Mouse (Mus musculus) cerebellum, adult 2 months (tissue): Measurements from ENCODE around the gene Bahcc1. TPM values are rescaled to one million over a fixed set of nuclear protein-coding genes. Genes with fewer than 3 reads are reported as not detected.
A peak's percentile ranks its signal among the peaks of the same experiment; 100 is the strongest.

Experiments
- DNase-seq, 2 experiments: peaks; one replicate each; pipeline ENCODE4 v3.0.0; 2021
- H3K27ac ChIP-seq: fragments of 200-500 bp; 2 replicates; pipeline ENCODE4 v1.5.1; 2012; ENCODE audit warnings: low read length, control low read depth, inconsistent platforms; ENCODE audit not compliant: insufficient read depth
- H3K27me3 ChIP-seq: fragments of 200-500 bp; 2 replicates; pipeline ENCODE4 v1.6.1; 2012; ENCODE audit warnings: inconsistent platforms, mild to moderate bottlenecking, low read length, moderate library complexity; ENCODE audit not compliant: control insufficient read depth, insufficient read depth
- H3K4me1 ChIP-seq: fragments of 200-500 bp; 2 replicates; pipeline ENCODE4 v1.6.1; 2011; ENCODE audit warnings: low read length; ENCODE audit not compliant: control insufficient read depth, insufficient read depth
- H3K4me3 ChIP-seq: fragments of 200-500 bp; replicated peaks from 2 replicates; pipeline ENCODE3; 2011; ENCODE audit warnings: mild to moderate bottlenecking, low read depth, low read length, control low read depth; ENCODE audit not compliant: insufficient read depth
- CTCF ChIP-seq: fragments of 200-500 bp; IDR thresholded peaks from 2 replicates; pipeline ENCODE4 v1.5.1; 2011; ENCODE audit warnings: low read depth, mild to moderate bottlenecking, control low read depth, low read length, moderate library complexity, borderline replicate concordance; ENCODE audit not compliant: insufficient read depth
- POLR2A ChIP-seq: fragments of 200-500 bp; IDR thresholded peaks from 2 replicates; pipeline ENCODE4 v1.6.1; 2011; ENCODE audit warnings: low read length, control low read depth, borderline replicate concordance; ENCODE audit not compliant: insufficient read depth
- WGBS: fragments of 180-500 bp; shearing (Covaris S2); methylation state at CpG from one replicate; pipeline ENCODE4 v1.1.7; 2018; 5-methylcytosine and 5-hydroxymethylcytosine counted together
- polyA plus RNA-seq: library from polyadenylated mRNA; depleted of rRNA; stranded (reverse); fragments of >200 nt; gene quantifications from 2 replicates; pipeline ENCODE4 v1.2.3, GENCODE M21; 2012; rRNA removed

The Bahcc1 gene
- polyA plus RNA-seq, result 17.0 and 17.6 TPM in 2 replicates

GRCm38 (mm10) chr11:120232230-120233097, at the start of gene Bahcc1:
TSS of gene Bahcc1 (plus strand) at chr11:120232947.
- Histone ChIP-seq H3K4me1 (peaks cover 4% of the 10 kb centered on the region), H3K27ac (peak within 1 kb of the TSS; percentile 90), H3K4me3 (peak within 1 kb of the TSS; percentile 77), H3K27me3 (no peaks in the 10 kb centered on the region)
- TF ChIP-seq CTCF (no peak), POLR2A (peak; percentile 98)
- DNase-seq, result peak; percentile 100
- 2% methylated on average over 36 of the region's 36 CpGs for WGBS

GRCm38 (mm10) chr11:120183180-120183579, 49.6 kb upstream of the Bahcc1 start:
- Histone ChIP-seq H3K4me3 (no peak overlapping the region), H3K27ac (no peak overlapping the region), H3K4me1 (peaks cover 13% of the 10 kb centered on the region), H3K27me3 (no peaks in the 10 kb centered on the region)
- no peak for DNase-seq
- 88% methylated on average over 1 of the region's 1 CpGs for WGBS
- no peak for TF ChIP-seq CTCF
- no peak for TF ChIP-seq POLR2A

- DNase-seq, result no peak
- Histone ChIP-seq H3K4me3 (no peak overlapping the region), H3K4me1 (peaks cover 13% of the 10 kb centered on the region), H3K27me3 (no peaks in the 10 kb centered on the region), H3K27ac (no peak overlapping the region)
- TF ChIP-seq POLR2A (no peak), CTCF (no peak)
- WGBS, result 92% methylated on average over 11 of the region's 11 CpGs
Measured at GRCm38 (mm10) chr11:120183708-120184107, 49.0 kb upstream of the Bahcc1 start.

GRCm38 (mm10) chr11:120184371-120185315, 48.1 kb upstream of the Bahcc1 start:
- 32% methylated on average over 16 of the region's 16 CpGs for WGBS
- TF ChIP-seq POLR2A (no peak), CTCF (no peak)
- Histone ChIP-seq H3K27me3 (no peaks in the 10 kb centered on the region), H3K4me3 (peak overlapping the region; percentile 57), H3K4me1 (peaks cover 13% of the 10 kb centered on the region), H3K27ac (peak overlapping the region; percentile 3; the same call in 1 of the 2 replicates)
- DNase-seq, result peak in 1 of 2 experiments; percentile 40

GRCm38 (mm10) chr11:120185316-120186141, 47.2 kb upstream of the Bahcc1 start:
- Histone ChIP-seq H3K27me3 (no peaks in the 10 kb centered on the region), H3K4me1 (peaks cover 16% of the 10 kb centered on the region), H3K27ac (peak overlapping the region; percentile 56), H3K4me3 (peak overlapping the region; percentile 57)
- TF ChIP-seq CTCF (no peak), POLR2A (no peak)
- WGBS, result 4% methylated on average over 54 of the region's 54 CpGs
- DNase-seq, result peak; percentile 46 to 68

GRCm38 (mm10) chr11:120186145-120186740, 46.5 kb upstream of the Bahcc1 start:
- no peak for DNase-seq
- H3K4me3 ChIP-seq, result peak overlapping the region; percentile 57
- TF ChIP-seq POLR2A (no peak), CTCF (no peak)
- H3K4me1 ChIP-seq, result peaks cover 18% of the 10 kb centered on the region
- peak overlapping the region; percentile 52 for H3K27ac ChIP-seq
- no peaks in the 10 kb centered on the region for H3K27me3 ChIP-seq
- 38% methylated on average over 18 of the region's 18 CpGs for WGBS

- WGBS, result 31% methylated on average over 20 of the region's 20 CpGs
- Histone ChIP-seq H3K4me1 (peaks cover 18% of the 10 kb centered on the region), H3K27ac (peak overlapping the region; percentile 34; the same call in 1 of the 2 replicates), H3K27me3 (no peaks in the 10 kb centered on the region), H3K4me3 (peak overlapping the region; percentile 2)
- TF ChIP-seq POLR2A, result no peak
- TF ChIP-seq CTCF, result no peak
- DNase-seq, result peak in 1 of 2 experiments; percentile 48
Measured at GRCm38 (mm10) chr11:120186821-120187235, 45.9 kb upstream of the Bahcc1 start.
